Mouse (Mus musculus) liver, adult (tissue): ENCODE data around the gene Hbq1b.
"Not testable (repeated sequence)": the region's sequence is repeated elsewhere in the genome, so short reads cannot be mapped to it uniquely, and the experiment has no call there.

ENCODE experiments used
- GATA4 ChIP-seq: IDR thresholded peaks from 2 replicates; pipeline ENCODE4 v1.6.1; 2014; ENCODE audit warnings: mild to moderate bottlenecking, low read length; ENCODE audit not compliant: insufficient replicate concordance

Hbq1b gene

GRCm38 (mm10) chr11:32285031-32285775 lies 1.6 kb upstream of the Hbq1b start:
- no peak for TF ChIP-seq GATA4

GRCm38 (mm10) chr11:32287493-32287825 lies 694 bp downstream of the Hbq1b start:
- no peak for TF ChIP-seq GATA4

DNA sequence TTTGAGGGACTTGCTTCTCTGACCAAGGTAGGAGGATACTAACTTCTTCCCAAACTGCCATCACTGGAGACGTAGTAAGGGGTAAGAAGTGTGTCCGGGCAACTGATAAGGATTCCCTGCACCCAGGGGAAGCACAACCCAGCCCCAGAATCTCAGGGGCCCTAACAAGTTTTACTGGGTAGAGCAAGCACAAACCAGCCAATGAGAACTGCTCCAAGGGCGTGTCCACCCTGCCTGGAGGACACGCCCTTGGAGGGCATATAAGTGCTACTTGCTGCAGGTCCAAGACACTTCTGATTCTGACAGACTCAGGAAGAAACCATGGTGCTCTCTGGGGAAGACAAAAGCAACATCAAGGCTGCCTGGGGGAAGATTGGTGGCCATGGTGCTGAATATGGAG lies 9.4 kb downstream of the Hbq1b start, which contains the start of gene Hba-a2:
Gene Hba-a2 (plus strand): TSS at position 287 of the 400 bp plus-strand sequence.
- not testable (repeated sequence) for TF ChIP-seq GATA4

DNA sequence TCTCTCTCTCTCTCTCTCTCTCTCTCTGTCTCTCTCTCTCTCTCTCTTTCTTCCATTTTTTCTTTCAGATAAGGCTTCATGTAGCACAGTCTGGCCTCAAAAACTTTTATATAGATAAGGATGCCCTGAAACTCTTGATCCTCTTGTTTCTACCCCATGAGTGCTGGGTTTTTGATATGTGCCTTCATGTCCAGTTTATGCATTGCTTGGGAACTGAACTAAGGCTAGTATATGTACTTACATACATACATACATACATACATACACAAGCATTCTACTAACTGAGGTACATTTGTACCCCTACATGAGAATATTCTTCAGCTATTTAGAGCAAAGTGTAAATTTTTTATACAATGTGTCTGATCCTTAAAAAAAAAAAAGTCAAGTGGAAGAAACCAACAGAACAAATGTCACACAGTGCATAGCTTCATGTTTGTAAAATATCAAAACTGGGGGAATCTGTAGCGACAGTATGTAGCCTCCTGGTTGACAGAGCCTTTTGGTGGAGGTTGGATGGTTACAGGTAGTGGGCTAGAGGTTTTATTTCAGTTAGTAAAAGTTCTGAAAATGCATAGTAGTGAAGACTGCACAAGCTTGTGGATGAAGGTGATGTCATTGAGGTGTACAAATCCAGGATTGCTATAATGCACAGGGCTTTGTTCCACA lies 11.2 kb downstream of the Hbq1b start:
- no peak for TF ChIP-seq GATA4

- no peak for TF ChIP-seq GATA4
Measured at GRCm38 (mm10) chr11:32298532-32298918, 11.8 kb downstream of the Hbq1b start.

- not testable (repeated sequence) for TF ChIP-seq GATA4
Measured at GRCm38 (mm10) chr11:32299865-32300264, 13.1 kb downstream of the Hbq1b start, which contains the start of gene Hbq1a. Gene Hbq1a (plus strand): TSS chr11:32300069.

DNA sequence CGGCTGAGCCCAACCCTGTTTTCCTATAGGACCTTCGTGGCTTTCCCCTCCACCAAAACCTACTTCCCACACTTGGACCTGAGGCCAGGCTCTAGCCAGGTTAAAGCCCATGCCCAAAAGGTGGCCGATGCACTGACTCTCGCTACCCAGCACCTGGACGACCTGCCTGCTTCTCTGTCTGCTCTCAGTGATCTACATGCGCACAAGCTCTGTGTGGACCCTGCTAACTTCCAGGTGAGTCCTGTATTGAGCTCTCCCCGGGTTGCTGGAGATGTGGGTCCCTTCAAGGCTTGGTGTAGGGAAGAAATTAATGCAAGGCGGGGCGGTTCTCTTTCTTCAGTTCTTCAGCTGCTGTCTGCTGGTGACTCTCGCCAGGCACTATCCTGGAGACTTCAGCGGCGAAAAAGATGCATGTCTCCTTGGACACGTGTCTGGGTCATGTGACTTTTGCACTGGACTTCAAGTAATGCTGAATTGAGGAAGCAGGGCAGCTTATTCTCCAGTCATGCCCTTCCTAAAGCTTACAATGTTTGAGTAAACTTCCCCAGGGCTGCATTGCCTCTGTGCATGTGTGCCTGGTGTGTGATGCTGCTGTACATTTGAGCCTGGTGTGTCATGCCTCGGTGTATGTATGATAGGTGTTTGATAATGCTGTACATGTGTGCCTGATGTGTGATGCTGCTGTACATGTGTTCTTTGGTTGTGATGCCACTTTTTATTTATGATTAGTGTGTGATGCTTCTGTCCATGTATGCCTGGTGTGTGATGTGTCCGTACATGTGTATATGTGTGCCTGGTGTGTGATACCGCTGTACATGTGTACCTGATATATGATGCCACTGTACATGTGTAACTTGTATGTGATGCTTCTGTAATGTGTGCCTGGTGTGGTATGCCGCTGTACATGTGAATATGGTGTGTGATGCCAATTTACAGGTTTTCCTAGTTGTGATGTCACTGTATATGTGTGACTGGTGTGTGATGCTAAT lies 13.8 kb downstream of the Hbq1b start:
- no peak for TF ChIP-seq GATA4

DNA sequence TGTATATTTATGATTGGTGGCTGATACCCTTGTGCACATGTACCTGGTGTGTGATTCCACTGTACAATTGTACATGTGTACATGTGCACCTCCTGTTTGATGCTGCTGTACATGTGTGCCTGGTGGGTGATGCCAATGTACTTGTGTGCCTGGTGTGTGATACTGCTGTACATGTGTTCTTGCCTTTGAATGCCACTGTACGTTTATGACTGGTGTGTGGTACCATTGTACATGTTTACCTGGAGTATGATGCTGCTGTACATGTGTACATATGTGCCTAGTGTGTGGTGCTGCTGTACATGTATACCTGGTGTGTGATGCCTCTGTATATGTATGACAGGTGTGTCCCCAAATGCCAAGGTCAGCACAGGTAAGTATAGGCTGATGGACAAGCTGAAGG lies 14.7 kb downstream of the Hbq1b start:
- no peak for TF ChIP-seq GATA4

GRCm38 (mm10) chr11:32302824-32303419 lies 16.2 kb downstream of the Hbq1b start:
- no peak for TF ChIP-seq GATA4

- no peak for TF ChIP-seq GATA4
Measured at GRCm38 (mm10) chr11:32303455-32303854, 16.7 kb downstream of the Hbq1b start.

- TF ChIP-seq GATA4, result no peak
Measured at GRCm38 (mm10) chr11:32307006-32307405, 20.2 kb downstream of the Hbq1b start.

DNA sequence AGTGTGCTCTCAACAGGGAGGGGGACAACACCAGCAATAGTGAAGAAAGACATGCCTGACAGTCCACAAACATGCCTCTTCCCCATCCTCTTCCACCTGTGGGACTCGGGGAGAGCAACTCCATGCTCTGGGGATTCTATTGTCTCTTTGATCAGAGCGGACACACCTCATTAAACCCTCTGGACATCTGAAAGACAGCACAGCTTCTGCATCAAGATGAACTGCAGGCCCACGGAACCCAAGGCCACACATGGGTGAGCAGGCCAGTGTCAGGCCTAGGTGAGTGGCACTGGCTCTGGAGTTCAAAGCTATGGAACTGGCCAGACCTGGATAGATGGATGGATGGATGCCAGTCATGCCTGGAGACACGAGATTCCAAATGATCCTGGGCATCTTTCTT lies 22.7 kb downstream of the Hbq1b start:
- TF ChIP-seq GATA4, result no peak

DNA sequence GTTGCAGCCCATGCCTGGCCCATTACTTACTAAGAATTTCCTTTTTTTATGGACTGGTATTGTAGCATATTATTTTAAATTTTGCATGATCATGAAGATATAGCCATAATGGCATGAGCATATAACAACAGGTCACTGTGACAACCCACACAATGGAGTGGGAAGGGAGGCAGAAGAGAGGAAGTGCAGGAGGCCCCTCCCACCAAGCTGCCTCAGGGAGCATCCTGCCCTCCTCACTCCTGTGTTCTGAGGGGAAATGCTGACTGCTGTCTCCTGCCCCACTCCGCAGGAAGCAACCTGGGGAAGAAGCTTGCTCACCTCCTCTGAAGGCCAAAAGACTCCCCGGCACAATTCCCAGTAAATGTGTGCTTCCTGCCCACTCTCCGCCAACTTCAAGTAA lies 23.2 kb downstream of the Hbq1b start:
- no peak for TF ChIP-seq GATA4

- TF ChIP-seq GATA4, result no peak
Measured at GRCm38 (mm10) chr11:32316009-32316408, 29.2 kb downstream of the Hbq1b start.
